Mouse (Mus musculus): ENCODE results near the gene Bcor. TPM values are rescaled to one million over a fixed set of nuclear protein-coding genes. Genes with fewer than 3 reads are reported as not detected.

Gene Bcor
- polyA plus RNA-seq, 1 experiment, result 15.8 TPM

DNA sequence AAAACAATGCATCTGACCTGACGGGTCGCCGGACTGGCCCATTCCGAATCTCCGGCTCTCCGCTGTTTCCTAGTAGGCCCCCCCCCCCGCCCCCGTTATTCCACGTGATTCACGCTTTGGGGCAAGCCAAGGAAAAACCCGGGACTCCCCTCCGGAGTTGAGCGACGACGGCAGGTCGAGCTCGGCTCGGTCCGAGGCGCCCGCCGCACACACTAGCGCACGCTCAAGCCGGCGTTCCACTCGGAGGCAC lies 81.2 kb downstream of the Bcor start:
- TF ChIP-seq POLR2A (IDR thresholded peaks at IDR 0.05; ENCODE audit: borderline replicate concordance, extremely low read depth, low read depth, low read length), result no peak
- no peak for TF ChIP-seq CTCF (IDR thresholded peaks at IDR 0.05; ENCODE audit: insufficient read depth, low read length)
- peak; percentile 46 for DNase-seq
- 5% methylated on average over 27 of the region's 27 CpGs for WGBS

DNA sequence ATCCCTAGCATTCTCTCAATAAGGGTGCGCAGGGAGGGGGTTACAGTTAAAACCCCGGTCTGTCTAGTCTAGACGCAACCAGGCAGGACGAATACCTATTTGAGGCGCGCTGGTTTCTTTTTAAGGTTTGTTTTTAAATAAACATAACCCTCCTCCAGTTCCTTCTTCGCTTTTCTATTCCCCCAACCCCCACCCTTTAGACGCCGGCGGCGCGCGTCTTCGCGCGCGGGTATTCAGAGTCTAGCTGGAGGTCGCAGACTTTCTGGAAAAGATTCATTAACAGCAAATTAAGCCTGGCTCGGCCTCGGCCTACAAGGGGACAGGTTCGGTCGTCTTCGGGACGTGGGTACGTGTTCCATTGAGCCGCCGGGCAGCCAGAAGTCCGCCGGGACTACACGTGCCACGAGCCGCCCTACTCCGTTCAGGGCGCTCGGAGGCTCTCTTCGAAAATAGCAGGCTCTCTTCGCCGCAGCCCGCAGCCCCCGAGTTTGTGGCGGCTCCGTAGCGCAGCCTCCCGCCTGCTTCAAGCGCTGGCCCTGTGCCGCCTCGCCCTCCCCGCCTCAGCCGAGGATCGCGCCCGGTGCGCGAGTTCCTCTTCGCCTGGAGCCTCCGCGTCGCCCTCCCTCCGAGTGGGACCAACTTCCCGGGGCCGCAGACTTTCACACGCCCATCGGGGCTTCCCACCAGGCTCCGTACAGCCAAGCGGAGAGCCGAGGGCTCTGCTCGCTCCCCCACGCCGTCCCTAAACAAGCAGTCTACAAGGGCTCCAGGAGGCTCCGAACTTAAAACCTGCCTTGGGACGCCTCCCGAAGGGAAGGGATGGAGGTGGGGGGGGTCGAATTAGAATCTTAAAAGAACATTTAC lies 81.7 kb downstream of the Bcor start:
- peak overlapping the region; percentile 82 for H3K4me3 ChIP-seq (replicated peaks; ENCODE audit: extremely low read depth, low read depth, low read length)
- DNase-seq, result peak; percentile 50
- H3K4me1 ChIP-seq (ENCODE audit: control insufficient read depth, insufficient read depth, low read length), result peaks cover 5% of the 10 kb centered on the region
- TF ChIP-seq POLR2A (IDR thresholded peaks at IDR 0.05; ENCODE audit: borderline replicate concordance, extremely low read depth, low read depth, low read length) (no peak), CTCF (IDR thresholded peaks at IDR 0.05; ENCODE audit: insufficient read depth, low read length) (no peak)
- WGBS, result 7% methylated on average over 72 of the region's 73 CpGs

More for the DNA sequence above, 81.2 kb downstream of the Bcor start:
- Histone ChIP-seq H3K4me3 (replicated peaks; ENCODE audit: extremely low read depth, low read depth, low read length) (peak overlapping the region; percentile 82), H3K4me1 (ENCODE audit: control insufficient read depth, insufficient read depth, low read length) (peaks cover 5% of the 10 kb centered on the region)

- Histone ChIP-seq H3K4me1 (ENCODE audit: control insufficient read depth, insufficient read depth, low read length) (peaks cover 11% of the 10 kb centered on the region), H3K4me3 (replicated peaks; ENCODE audit: extremely low read depth, low read depth, low read length) (peak overlapping the region; percentile 47)
- DNase-seq, result no peak
- 5% methylated on average over 22 of the region's 22 CpGs for WGBS
- TF ChIP-seq POLR2A (IDR thresholded peaks at IDR 0.05; ENCODE audit: borderline replicate concordance, extremely low read depth, low read depth, low read length) (no peak), CTCF (IDR thresholded peaks at IDR 0.05; ENCODE audit: insufficient read depth, low read length) (no peak)
These were observed 82.6 kb downstream of the Bcor start for GRCm38 (mm10) chrX:12077601-12077980.

DNA sequence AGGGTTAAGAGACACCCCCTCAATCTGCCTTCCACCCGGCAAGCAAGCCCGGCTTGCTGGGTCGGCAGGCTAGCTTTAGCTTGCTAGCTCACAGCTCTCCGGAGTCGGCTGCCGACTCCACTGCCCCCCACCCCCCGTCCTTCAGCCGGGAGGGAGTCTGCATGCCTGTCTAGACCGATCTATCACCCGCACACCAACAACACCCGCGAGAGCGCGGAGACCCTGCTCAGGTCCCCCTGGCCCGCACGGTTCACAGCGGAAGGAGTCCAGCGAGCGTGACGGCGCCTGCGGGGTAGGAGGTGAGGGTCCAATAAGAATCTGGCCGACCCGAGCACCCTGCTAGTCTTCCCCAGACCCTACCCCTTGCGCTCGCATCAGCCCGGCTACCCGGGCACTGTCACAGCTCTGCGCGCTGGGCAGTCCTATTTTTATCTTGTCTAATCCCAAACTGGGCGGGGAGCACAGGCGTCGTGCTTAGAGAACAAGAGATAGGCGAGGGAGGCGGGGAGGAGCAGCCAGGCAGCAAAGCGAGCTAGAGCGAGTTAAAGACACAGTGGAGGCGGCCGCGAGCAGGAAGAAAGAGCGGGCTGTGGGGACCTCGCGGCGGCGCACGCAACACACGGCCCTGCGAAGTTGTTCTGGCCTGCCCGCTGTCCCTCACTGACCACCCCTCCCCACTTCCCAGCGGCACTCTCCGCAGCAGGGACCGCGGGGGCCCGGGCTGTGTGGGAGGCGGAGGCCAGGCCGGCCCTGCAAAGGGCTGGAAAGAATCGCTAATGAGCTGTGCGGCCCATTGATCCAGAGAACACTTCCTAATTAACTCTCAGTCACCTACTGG lies 83.2 kb downstream of the Bcor start:
- peak overlapping the region; percentile 47 for H3K4me3 ChIP-seq (replicated peaks; ENCODE audit: extremely low read depth, low read depth, low read length)
- peak; percentile 38 for DNase-seq
- 4% methylated on average over 58 of the region's 58 CpGs for WGBS
- peaks cover 14% of the 10 kb centered on the region for H3K4me1 ChIP-seq (ENCODE audit: control insufficient read depth, insufficient read depth, low read length)
- TF ChIP-seq POLR2A (IDR thresholded peaks at IDR 0.05; ENCODE audit: borderline replicate concordance, extremely low read depth, low read depth, low read length) (no peak), CTCF (IDR thresholded peaks at IDR 0.05; ENCODE audit: insufficient read depth, low read length) (no peak)

DNA sequence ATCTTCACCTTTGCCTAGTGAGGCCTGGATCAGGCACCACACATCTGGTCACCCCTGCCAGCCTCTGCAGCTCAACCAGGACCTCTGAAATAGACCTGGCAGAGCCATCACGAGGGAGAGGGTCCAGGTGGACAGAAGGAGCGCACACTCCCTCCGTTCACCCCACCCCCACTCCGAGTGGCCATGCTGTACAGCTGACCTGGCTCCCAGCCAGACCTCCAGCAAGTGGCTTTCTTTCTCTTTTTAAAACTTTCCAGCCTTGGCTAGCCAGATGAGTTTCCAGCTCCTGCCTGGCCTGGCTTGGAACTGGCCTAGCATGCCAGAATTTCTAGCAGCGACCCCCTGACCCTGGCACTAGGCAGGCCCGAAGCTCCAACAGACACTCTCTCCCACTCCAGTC lies 87.4 kb downstream of the Bcor start:
- 30% methylated on average over 6 of the region's 6 CpGs for WGBS
- H3K4me1 ChIP-seq (ENCODE audit: control insufficient read depth, insufficient read depth, low read length), result peaks cover 34% of the 10 kb centered on the region

GRCm38 (mm10) chrX:12068978-12069724 lies 91.0 kb downstream of the Bcor start:
- Histone ChIP-seq H3K4me3 (replicated peaks; ENCODE audit: extremely low read depth, low read depth, low read length) (no peak overlapping the region), H3K4me1 (ENCODE audit: control insufficient read depth, insufficient read depth, low read length) (peaks cover 46% of the 10 kb centered on the region)
- DNase-seq, result peak; percentile 21
- 14% methylated on average over 26 of the region's 26 CpGs for WGBS
- TF ChIP-seq POLR2A (IDR thresholded peaks at IDR 0.05; ENCODE audit: borderline replicate concordance, extremely low read depth, low read depth, low read length) (no peak), CTCF (IDR thresholded peaks at IDR 0.05; ENCODE audit: insufficient read depth, low read length) (no peak)

More for the DNA sequence above, 87.4 kb downstream of the Bcor start:
- H3K4me3 ChIP-seq (replicated peaks; ENCODE audit: extremely low read depth, low read depth, low read length), result no peak overlapping the region
- no peak for TF ChIP-seq POLR2A (IDR thresholded peaks at IDR 0.05; ENCODE audit: borderline replicate concordance, extremely low read depth, low read depth, low read length)
- no peak for TF ChIP-seq CTCF (IDR thresholded peaks at IDR 0.05; ENCODE audit: insufficient read depth, low read length)
- DNase-seq, result peak; percentile 18

- TF ChIP-seq CTCF (IDR thresholded peaks at IDR 0.05; ENCODE audit: insufficient read depth, low read length) (no peak), POLR2A (IDR thresholded peaks at IDR 0.05; ENCODE audit: borderline replicate concordance, extremely low read depth, low read depth, low read length) (no peak)
- 18% methylated on average over 18 of the region's 18 CpGs for WGBS
- peaks cover 45% of the 10 kb centered on the region for H3K4me1 ChIP-seq (ENCODE audit: control insufficient read depth, insufficient read depth, low read length)
- H3K4me3 ChIP-seq (replicated peaks; ENCODE audit: extremely low read depth, low read depth, low read length), result no peak overlapping the region
- DNase-seq, result peak; percentile 11
These were observed 92.2 kb downstream of the Bcor start for GRCm38 (mm10) chrX:12067851-12068510.

GRCm38 (mm10) chrX:12067031-12067430 lies 93.1 kb downstream of the Bcor start:
- WGBS, result 27% methylated on average over 6 of the region's 6 CpGs
- no peak for DNase-seq
- TF ChIP-seq CTCF (IDR thresholded peaks at IDR 0.05; ENCODE audit: insufficient read depth, low read length) (no peak), POLR2A (IDR thresholded peaks at IDR 0.05; ENCODE audit: borderline replicate concordance, extremely low read depth, low read depth, low read length) (no peak)
- Histone ChIP-seq H3K4me3 (replicated peaks; ENCODE audit: extremely low read depth, low read depth, low read length) (no peak overlapping the region), H3K4me1 (ENCODE audit: control insufficient read depth, insufficient read depth, low read length) (peaks cover 37% of the 10 kb centered on the region)

DNA sequence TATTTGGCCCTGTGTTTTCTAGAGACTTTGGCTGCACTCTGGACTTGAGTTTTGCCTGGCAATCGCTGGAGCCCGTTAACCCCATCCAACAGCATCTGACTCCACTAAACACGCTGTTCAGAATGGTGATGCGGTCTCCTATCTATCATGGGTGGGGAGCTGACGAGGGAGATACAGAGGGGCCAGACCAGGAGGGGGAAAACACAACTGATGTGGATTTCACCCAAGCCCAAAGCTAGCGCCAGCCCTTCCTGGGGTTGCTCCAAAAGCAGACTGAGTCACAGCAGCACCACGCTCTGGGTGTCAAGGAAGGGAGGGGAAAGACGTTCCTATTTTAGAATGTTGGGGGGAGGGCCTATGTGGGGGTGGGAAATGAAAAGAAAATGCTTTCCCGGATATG lies 94.4 kb downstream of the Bcor start:
- Histone ChIP-seq H3K4me1 (ENCODE audit: control insufficient read depth, insufficient read depth, low read length) (peaks cover 31% of the 10 kb centered on the region), H3K4me3 (replicated peaks; ENCODE audit: extremely low read depth, low read depth, low read length) (no peak overlapping the region)
- no peak for TF ChIP-seq CTCF (IDR thresholded peaks at IDR 0.05; ENCODE audit: insufficient read depth, low read length)
- no peak for TF ChIP-seq POLR2A (IDR thresholded peaks at IDR 0.05; ENCODE audit: borderline replicate concordance, extremely low read depth, low read depth, low read length)
- WGBS, result 22% methylated on average over 9 of the region's 9 CpGs
- no peak for DNase-seq

All from lung, adult 2 months (tissue).